Mouse (Mus musculus): Measurements from ENCODE around the gene Adarb2.

DNA sequence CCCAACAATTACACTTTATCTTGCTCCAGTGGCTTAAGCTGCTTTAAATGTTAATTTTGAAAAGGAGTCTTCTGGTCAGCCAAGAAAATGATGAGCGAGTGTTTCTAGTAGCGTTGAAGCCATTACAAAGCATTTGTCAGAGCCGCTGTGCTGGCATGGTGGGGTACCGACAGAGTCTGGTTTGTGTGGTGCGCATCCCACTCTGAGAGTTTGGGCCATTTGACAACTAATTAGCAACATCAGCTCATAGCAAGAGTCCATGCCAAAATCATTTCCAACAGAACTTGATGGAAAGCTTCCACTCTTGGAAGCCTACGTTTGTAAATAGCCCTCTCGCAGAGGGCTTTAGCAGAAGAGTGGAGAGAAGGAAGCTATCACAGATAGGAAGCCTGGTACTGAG lies 144.5 kb downstream of the Adarb2 start:
- TF ChIP-seq CTCF (IDR thresholded peaks at IDR 0.05; ENCODE audit: extremely low read depth, insufficient read length, insufficient replicate concordance, low read depth, low read length): no peak
- no peak for TF ChIP-seq POLR2A (IDR thresholded peaks at IDR 0.05; ENCODE audit: low read depth, low read length)
